Mouse (Mus musculus) embryonic fibroblast, embryonic 13.5 days (primary cell): Measurements from ENCODE around the gene Sgpp1. TPM values are rescaled to one million over a fixed set of nuclear protein-coding genes. Genes with fewer than 3 reads are reported as not detected.
"Not testable (repeated sequence)": the region's sequence is repeated elsewhere in the genome, so short reads cannot be mapped to it uniquely, and the experiment has no call there.

Experiments used
- H3K27ac ChIP-seq: 2 replicates; pipeline ENCODE4 v1.5.1; 2012; ENCODE audit warnings: low read length, control low read depth, inconsistent platforms; ENCODE audit not compliant: insufficient read depth
- H3K4me1 ChIP-seq: 2 replicates; pipeline ENCODE4 v1.6.1; 2011; ENCODE audit warnings: low read length; ENCODE audit not compliant: control insufficient read depth, insufficient read depth
- H3K4me3 ChIP-seq: 2 replicates; pipeline ENCODE4 v1.5.1; 2011; ENCODE audit warnings: mild to moderate bottlenecking, control low read depth, low read length; ENCODE audit not compliant: insufficient read depth
- CTCF ChIP-seq: IDR thresholded peaks from 2 replicates; pipeline ENCODE4 v1.5.1; 2011; ENCODE audit warnings: mild to moderate bottlenecking, control low read depth, low read length, moderate library complexity, borderline replicate concordance; ENCODE audit not compliant: insufficient read depth
- POLR2A ChIP-seq: IDR thresholded peaks from 2 replicates; pipeline ENCODE4 v1.6.1; 2011; ENCODE audit warnings: low read depth, mild to moderate bottlenecking, control low read depth, low read length, moderate library complexity
- polyA plus RNA-seq: library from polyadenylated mRNA; stranded (reverse); fragments of >200 nt; gene quantifications from 2 replicates; pipeline ENCODE4 v1.2.4, GENCODE M21; 2011; ENCODE audit warnings: low read depth; ENCODE audit not compliant: missing spikeins, insufficient read length

Sgpp1 gene
- polyA plus RNA-seq, 1 experiment: 27.9 TPM

DNA sequence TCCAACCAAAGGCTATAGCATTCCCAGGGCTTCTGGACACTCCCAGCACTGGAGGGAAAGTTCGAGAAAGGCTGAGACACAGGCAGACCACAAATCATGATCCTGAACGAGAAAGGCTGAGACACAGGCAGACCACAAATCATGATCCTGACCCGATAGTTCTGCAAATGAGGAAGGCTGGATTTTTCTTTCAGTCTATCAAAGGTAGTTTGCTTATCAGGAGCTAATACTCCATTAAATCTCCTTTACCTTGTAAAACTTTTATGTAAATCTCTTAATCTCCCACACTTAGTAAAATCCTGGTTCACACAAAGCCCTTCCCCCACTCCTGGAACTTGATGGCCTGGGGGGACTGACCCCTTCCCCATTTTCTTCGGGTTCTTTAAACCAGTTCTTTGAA, 13.6 kb downstream of the Sgpp1 start:
- H3K4me1 ChIP-seq: no peaks in the 10 kb centered on the region
- TF ChIP-seq POLR2A (no peak), CTCF (no peak)
- no peak overlapping the region for H3K27ac ChIP-seq
- H3K4me3 ChIP-seq: no peak overlapping the region

DNA sequence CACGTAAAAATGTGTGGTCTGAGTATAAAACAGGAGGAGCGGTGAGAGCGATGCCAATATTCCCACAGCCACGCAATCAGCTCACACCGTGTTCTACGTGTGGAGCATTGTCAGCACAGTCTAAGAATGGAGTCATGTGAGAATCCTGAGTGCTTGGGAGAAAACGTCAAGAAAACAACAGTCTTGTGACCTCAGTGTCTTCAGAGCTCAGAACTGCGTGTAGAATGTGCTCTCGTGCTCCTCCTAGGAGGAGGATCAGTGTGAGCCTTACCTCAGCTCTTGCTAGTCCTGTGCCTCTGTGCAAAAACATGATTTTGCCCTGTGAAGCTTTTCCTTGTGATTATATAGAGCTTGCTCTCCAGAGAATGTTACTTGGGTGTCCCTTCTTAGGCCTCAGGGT, 14.5 kb downstream of the Sgpp1 start:
- TF ChIP-seq CTCF (no peak), POLR2A (no peak)
- no peak overlapping the region for H3K27ac ChIP-seq
- no peaks in the 10 kb centered on the region for H3K4me1 ChIP-seq
- no peak overlapping the region for H3K4me3 ChIP-seq

DNA sequence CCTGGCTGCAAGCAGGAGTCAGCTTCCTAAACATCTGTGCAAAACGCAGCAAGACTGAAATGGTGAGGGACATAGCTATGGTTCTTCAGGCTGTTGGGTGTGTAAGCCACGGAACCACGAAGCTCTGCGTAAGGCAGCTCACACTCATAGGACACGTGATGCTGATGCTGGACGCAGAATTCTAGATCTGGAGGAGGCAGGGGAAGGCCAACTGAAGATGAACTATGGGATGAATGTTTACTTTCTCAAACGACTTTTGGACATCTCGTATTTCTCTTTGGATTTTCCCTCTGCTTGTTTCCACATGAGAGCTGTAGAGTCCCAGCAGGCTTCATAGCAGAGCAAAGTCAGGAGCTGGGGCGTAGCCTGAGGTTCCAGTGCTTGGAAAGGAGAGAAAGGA, 21.9 kb downstream of the Sgpp1 start:
- no peak for TF ChIP-seq POLR2A
- Histone ChIP-seq H3K4me3 (no peak overlapping the region), H3K4me1 (no peaks in the 10 kb centered on the region), H3K27ac (no peak overlapping the region)

GRCm38 (mm10) chr12:75712905-75713304, 22.6 kb downstream of the Sgpp1 start:
- H3K4me1 ChIP-seq, H3K4me3 ChIP-seq, H3K27ac ChIP-seq: not testable (repeated sequence)

- H3K4me1 ChIP-seq: no peaks in the 10 kb centered on the region
- no peak overlapping the region for H3K27ac ChIP-seq
- no peak for TF ChIP-seq POLR2A
- no peak overlapping the region for H3K4me3 ChIP-seq
Measured at GRCm38 (mm10) chr12:75710596-75711376, 24.7 kb downstream of the Sgpp1 start.

DNA sequence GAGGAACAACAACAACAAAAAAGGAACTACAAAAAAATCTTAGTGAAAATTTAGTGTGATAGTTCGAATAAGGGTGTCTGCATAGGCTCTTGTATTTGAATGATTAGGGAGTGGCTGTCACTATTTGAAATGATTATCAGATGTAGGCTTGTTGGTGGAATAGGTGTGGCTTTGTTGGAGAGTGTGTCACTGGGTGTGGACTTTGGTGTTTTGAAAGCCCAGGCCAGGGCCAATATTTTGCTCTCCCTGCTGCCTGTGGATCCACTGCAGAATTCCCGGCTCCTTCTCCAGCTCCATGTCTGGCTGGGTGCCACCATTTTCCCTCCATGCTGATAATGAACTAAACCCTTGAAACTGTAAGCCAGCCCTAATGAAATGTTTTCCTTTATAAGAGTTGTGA, 26.0 kb downstream of the Sgpp1 start:
- Histone ChIP-seq H3K27ac (no peak overlapping the region), H3K4me3 (no peak overlapping the region), H3K4me1 (no peaks in the 10 kb centered on the region)
- TF ChIP-seq CTCF (no peak), POLR2A (no peak)

DNA sequence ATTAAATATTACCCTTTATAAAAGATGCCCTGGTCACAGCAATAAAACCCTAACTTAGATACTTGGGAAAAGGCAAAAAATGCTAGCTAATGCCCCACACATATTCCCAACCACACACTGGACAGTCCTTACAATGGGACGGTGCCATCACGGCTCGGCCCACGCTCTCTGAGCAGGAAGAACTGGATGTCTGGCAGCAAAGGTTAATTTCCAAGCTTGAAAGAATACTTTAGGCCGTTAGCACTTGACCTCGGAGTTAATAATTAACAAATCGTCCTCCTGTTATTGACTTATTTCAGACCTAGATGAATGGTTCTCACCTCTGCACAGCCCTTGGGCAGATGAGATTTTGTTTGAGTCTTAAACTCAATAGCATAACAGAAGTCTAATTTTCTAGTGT, 28.9 kb downstream of the Sgpp1 start:
- H3K4me3 ChIP-seq: no peak overlapping the region
- TF ChIP-seq CTCF (no peak), POLR2A (no peak)
- no peak overlapping the region for H3K27ac ChIP-seq
- H3K4me1 ChIP-seq: peaks cover under 1% of the 10 kb centered on the region

- Histone ChIP-seq H3K4me3 (no peak overlapping the region), H3K27ac (peak overlapping the region; percentile 99), H3K4me1 (peaks cover 4% of the 10 kb centered on the region)
- TF ChIP-seq CTCF: no peak
- no peak for TF ChIP-seq POLR2A
Measured at GRCm38 (mm10) chr12:75702739-75703122, 32.8 kb downstream of the Sgpp1 start.

DNA sequence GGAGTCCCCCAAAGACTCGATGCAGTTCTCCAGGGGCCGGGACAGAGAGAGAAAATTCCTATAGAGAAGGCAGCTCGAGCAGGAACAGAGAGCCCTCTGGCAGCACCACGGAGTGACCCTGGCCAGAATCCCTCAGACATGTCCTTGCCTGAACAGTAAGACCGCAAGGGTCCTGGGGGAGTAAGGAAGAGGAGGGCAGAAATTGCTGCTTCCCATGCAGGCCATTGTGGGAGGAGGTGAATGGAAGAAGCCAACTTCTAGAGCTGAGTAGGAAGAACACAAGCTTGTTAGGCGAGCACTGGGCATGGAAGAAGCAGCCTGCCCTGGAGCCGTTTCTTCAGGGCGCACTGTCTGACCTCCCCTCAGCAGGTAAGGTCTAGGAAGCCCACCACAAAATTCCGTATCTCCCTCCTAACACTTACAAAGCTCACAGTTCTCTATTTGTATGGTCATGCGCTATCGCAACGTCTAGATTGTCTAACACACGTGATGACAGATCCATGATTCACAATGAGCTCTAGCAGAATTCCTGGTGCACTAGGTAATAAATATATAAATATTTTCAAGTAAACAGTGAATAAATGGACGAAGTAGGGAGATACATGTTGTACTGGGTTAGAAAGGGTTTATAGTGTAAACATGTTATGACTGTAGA, 33.3 kb downstream of the Sgpp1 start:
- Histone ChIP-seq H3K27ac (peak overlapping the region; percentile 97), H3K4me1 (peaks cover 4% of the 10 kb centered on the region), H3K4me3 (no peak overlapping the region)
- TF ChIP-seq CTCF (no peak), POLR2A (no peak)

DNA sequence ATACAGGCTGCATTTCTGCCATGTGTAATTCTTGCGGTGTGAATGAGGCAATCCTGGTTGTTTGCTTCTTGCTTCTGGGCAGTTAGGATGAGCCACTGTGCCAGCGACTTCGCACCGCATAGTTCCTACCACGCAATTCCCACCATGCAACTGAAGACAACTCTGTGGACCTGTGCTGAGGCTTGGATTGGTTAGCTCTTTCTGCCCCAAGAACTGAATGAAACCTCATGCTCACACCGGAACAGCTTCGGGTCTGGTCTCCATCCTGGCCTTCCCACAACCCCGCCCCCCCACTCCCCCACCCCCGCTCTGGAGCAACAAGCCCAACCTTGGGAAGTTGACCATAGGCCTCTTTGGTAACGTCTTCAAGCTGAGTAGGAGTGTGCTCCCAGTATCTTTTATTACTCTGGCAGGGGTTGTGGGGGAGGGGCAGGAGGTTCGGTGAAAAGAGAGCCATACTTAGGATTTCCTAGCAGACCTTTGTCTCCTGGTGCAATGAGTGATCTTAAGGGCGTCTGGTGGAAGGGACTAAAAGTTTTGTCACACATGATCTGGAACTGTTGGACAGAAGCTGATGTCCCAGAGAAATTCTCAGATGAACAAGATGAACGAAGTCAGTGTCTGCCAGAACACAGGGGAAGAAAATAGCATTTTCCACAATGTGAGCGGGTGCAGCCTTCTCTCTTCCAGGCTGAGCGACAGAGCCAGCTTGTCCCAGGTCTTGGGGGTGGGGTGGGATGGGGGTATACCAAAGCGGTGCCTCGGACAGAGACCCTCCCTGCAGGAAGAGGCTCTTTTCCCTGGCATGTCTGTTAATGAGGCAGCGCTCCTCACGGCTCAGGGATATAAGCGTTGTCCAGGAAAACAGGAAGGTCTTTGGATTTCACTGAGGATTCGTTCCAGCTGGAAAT, 34.1 kb downstream of the Sgpp1 start:
- TF ChIP-seq CTCF (no peak), POLR2A (0 out of 2 replicates have a peak, but pooled peaks have one; percentile 17)
- Histone ChIP-seq H3K4me3 (no peak overlapping the region), H3K27ac (peak overlapping the region; percentile 97), H3K4me1 (peaks cover 4% of the 10 kb centered on the region)
